Mouse (Mus musculus) brain, embryonic 14.5 days (tissue): ENCODE data around the gene Rgl1.

ENCODE experiments used
- CTCF ChIP-seq: fragments of 200-500 bp; IDR thresholded peaks from 2 replicates; pipeline ENCODE4 v1.5.1; 2012; ENCODE audit warnings: inconsistent platforms, mild to moderate bottlenecking, moderate library complexity, borderline replicate concordance; ENCODE audit not compliant: insufficient read depth, insufficient read length; ENCODE audit errors: extremely low read depth
- POLR2A ChIP-seq: fragments of 200-500 bp; IDR thresholded peaks from 2 replicates; pipeline ENCODE4 v1.6.1; 2012; ENCODE audit warnings: mild to moderate bottlenecking, inconsistent platforms, borderline replicate concordance; ENCODE audit not compliant: poor library complexity, insufficient read depth, insufficient read length, severe bottlenecking; ENCODE audit errors: extremely low read depth

- TF ChIP-seq CTCF (no peak), POLR2A (no peak)
Measured at GRCm38 (mm10) chr1:152562877-152563276, 203.3 kb downstream of the Rgl1 start.
